Mouse (Mus musculus) hindbrain, embryonic 11.5 days (tissue): ENCODE results near the gene Erich6b. TPM values are rescaled to one million over a fixed set of nuclear protein-coding genes. Genes with fewer than 3 reads are reported as not detected.

ENCODE experiments used
- ATAC-seq: fragments of 200-750 bp; cut with Nextera tagmentation; 2 replicates; pipeline ENCODE4 v1.8.0; 2017; ENCODE audit warnings: mild to moderate bottlenecking, moderate TSS enrichment, moderate library complexity; ENCODE audit not compliant: low FRiP score
- DNase-seq: peaks from one replicate; pipeline ENCODE4 v3.0.0-alpha.2; 2015; ENCODE audit warnings: low spot score
- H3K27ac ChIP-seq: fragments of 300-500 bp; sonication (generic); 2 replicates; pipeline ENCODE4 v1.5.1; 2014; ENCODE audit warnings: mild to moderate bottlenecking, low read depth, low read length
- H3K27me3 ChIP-seq: fragments of 300-500 bp; sonication (generic); 2 replicates; pipeline ENCODE4 v1.6.1; 2014; ENCODE audit warnings: mild to moderate bottlenecking, low read length, moderate library complexity, mixed read lengths; ENCODE audit not compliant: control insufficient read depth, insufficient read depth
- H3K36me3 ChIP-seq: fragments of 300-500 bp; sonication (generic); 2 replicates; pipeline ENCODE4 v1.6.1; 2014; ENCODE audit warnings: mild to moderate bottlenecking, low read length, moderate library complexity, mixed read lengths; ENCODE audit not compliant: control insufficient read depth, insufficient read depth
- H3K4me1 ChIP-seq: fragments of 300-500 bp; sonication (generic); replicated peaks from 2 replicates; pipeline ENCODE4 v1.6.1; 2014; ENCODE audit warnings: low read length, mixed read lengths; ENCODE audit not compliant: control insufficient read depth, insufficient read depth
- H3K4me2 ChIP-seq: fragments of 300-500 bp; sonication (generic); replicated peaks from 2 replicates; pipeline ENCODE4 v1.6.1; 2014; ENCODE audit warnings: mild to moderate bottlenecking, low read depth, low read length
- H3K4me3 ChIP-seq: fragments of 300-500 bp; sonication (generic); 2 replicates; pipeline ENCODE4 v1.5.1; 2014; ENCODE audit warnings: low read depth, low read length
- H3K9ac ChIP-seq: fragments of 300-500 bp; sonication (generic); 2 replicates; pipeline ENCODE4 v1.6.1; 2014; ENCODE audit warnings: low read depth, low read length
- H3K9me3 ChIP-seq: fragments of 300-500 bp; sonication (generic); 2 replicates; pipeline ENCODE4 v1.6.1; 2016; ENCODE audit warnings: low read length; ENCODE audit not compliant: control insufficient read depth
- WGBS: fragments of 180-500 bp; shearing (Covaris S2); extraction: QIAGEN DNeasy Blood & Tissue Kit; methylation state at CpG from one replicate; pipeline ENCODE4 v1.1.7; 2014; 5-methylcytosine and 5-hydroxymethylcytosine counted together
- polyA plus RNA-seq: library from polyadenylated mRNA; unstranded; fragments of >200 nt; fragmentation: Nextera tagmentation; extraction: Ambion mirVana; gene quantifications from 2 replicates; pipeline ENCODE4 v1.2.1, GENCODE M21; 2014

The Erich6b gene
- polyA plus RNA-seq, 1 experiment from 2014 or later: not detected

- H3K4me2 ChIP-seq: no peak overlapping the region
- DNase-seq: peak; percentile 30
These were observed 1.2 kb upstream of the Erich6b start for GRCm38 (mm10) chr14:75640846-75641245.

GRCm38 (mm10) chr14:75641369-75641768 lies 690 bp upstream of the Erich6b start:
- DNase-seq: peak; percentile 27
- 72% methylated on average over 6 of the region's 6 CpGs for WGBS
- H3K9me3 ChIP-seq: no peaks in the 10 kb centered on the region
- H3K4me3 ChIP-seq: no peak overlapping the region
- no peaks in the 10 kb centered on the region for H3K27me3 ChIP-seq
- no peak overlapping the region for H3K27ac ChIP-seq
- H3K4me2 ChIP-seq: no peak overlapping the region
- ATAC-seq: no peak
- H3K36me3 ChIP-seq: no peaks in the 10 kb centered on the region
- no peaks in the 10 kb centered on the region for H3K4me1 ChIP-seq
- H3K9ac ChIP-seq: no peak overlapping the region

More at GRCm38 (mm10) chr14:75640846-75641245, 1.2 kb upstream of the Erich6b start:
- Histone ChIP-seq H3K4me1 (no peaks in the 10 kb centered on the region), H3K27ac (no peak overlapping the region), H3K27me3 (no peaks in the 10 kb centered on the region), H3K9ac (no peak overlapping the region), H3K36me3 (no peaks in the 10 kb centered on the region), H3K9me3 (no peaks in the 10 kb centered on the region), H3K4me3 (no peak overlapping the region)
- no peak for ATAC-seq
- WGBS: 87% methylated on average over 2 of the region's 2 CpGs

GRCm38 (mm10) chr14:75645461-75645860 lies 3.4 kb downstream of the Erich6b start:
- Histone ChIP-seq H3K27me3 (no peaks in the 10 kb centered on the region), H3K27ac (no peak overlapping the region), H3K4me3 (no peak overlapping the region), H3K9me3 (no peaks in the 10 kb centered on the region), H3K9ac (no peak overlapping the region), H3K36me3 (no peaks in the 10 kb centered on the region), H3K4me1 (no peaks in the 10 kb centered on the region), H3K4me2 (no peak overlapping the region)
- ATAC-seq (no peak), DNase-seq (no peak)
- WGBS: 96% methylated on average over 7 of the region's 7 CpGs

- Histone ChIP-seq H3K9me3 (no peaks in the 10 kb centered on the region), H3K27ac (no peak overlapping the region), H3K9ac (no peak overlapping the region), H3K4me1 (no peaks in the 10 kb centered on the region), H3K4me2 (no peak overlapping the region), H3K4me3 (no peak overlapping the region), H3K36me3 (no peaks in the 10 kb centered on the region), H3K27me3 (no peaks in the 10 kb centered on the region)
- ATAC-seq: no peak
- WGBS: 68% methylated on average over 9 of the region's 9 CpGs
- no peak for DNase-seq
These were observed 4.0 kb downstream of the Erich6b start for GRCm38 (mm10) chr14:75646060-75646459.

GRCm38 (mm10) chr14:75646968-75647829 lies 5.1 kb downstream of the Erich6b start:
- Histone ChIP-seq H3K27me3 (no peaks in the 10 kb centered on the region), H3K27ac (no peak overlapping the region), H3K36me3 (no peaks in the 10 kb centered on the region), H3K4me3 (no peak overlapping the region), H3K9ac (no peak overlapping the region), H3K4me1 (no peaks in the 10 kb centered on the region), H3K4me2 (no peak overlapping the region), H3K9me3 (no peaks in the 10 kb centered on the region)
- DNase-seq: no peak
- no peak for ATAC-seq
- WGBS: 59% methylated on average over 20 of the region's 20 CpGs

- Histone ChIP-seq H3K36me3 (no peaks in the 10 kb centered on the region), H3K4me2 (no peak overlapping the region), H3K27ac (no peak overlapping the region), H3K9me3 (no peaks in the 10 kb centered on the region), H3K9ac (no peak overlapping the region), H3K4me1 (no peaks in the 10 kb centered on the region), H3K27me3 (no peaks in the 10 kb centered on the region), H3K4me3 (no peak overlapping the region)
- WGBS: 94% methylated on average over 6 of the region's 6 CpGs
- DNase-seq (no peak), ATAC-seq (no peak)
These were observed 18.9 kb downstream of the Erich6b start for GRCm38 (mm10) chr14:75660936-75661335.

- Histone ChIP-seq H3K36me3 (no peaks in the 10 kb centered on the region), H3K9me3 (no peaks in the 10 kb centered on the region), H3K4me2 (no peak overlapping the region), H3K4me1 (no peaks in the 10 kb centered on the region), H3K27me3 (no peaks in the 10 kb centered on the region), H3K4me3 (no peak overlapping the region), H3K9ac (no peak overlapping the region), H3K27ac (no peak overlapping the region)
- WGBS: 76% methylated on average over 8 of the region's 8 CpGs
- no peak for ATAC-seq
- DNase-seq: no peak
These were observed 19.5 kb downstream of the Erich6b start for GRCm38 (mm10) chr14:75661548-75661947.

- no peak for DNase-seq
- Histone ChIP-seq H3K27ac (no peak overlapping the region), H3K4me1 (no peaks in the 10 kb centered on the region), H3K4me3 (no peak overlapping the region), H3K36me3 (no peaks in the 10 kb centered on the region), H3K27me3 (no peaks in the 10 kb centered on the region), H3K9me3 (no peaks in the 10 kb centered on the region), H3K4me2 (no peak overlapping the region), H3K9ac (no peak overlapping the region)
- no peak for ATAC-seq
- 87% methylated on average over 2 of the region's 2 CpGs for WGBS
These were observed 23.5 kb downstream of the Erich6b start for GRCm38 (mm10) chr14:75665430-75666180.
